Mouse (Mus musculus): ENCODE results near the gene Zcchc24. TPM values are rescaled to one million over a fixed set of nuclear protein-coding genes. Genes with fewer than 3 reads are reported as not detected.

Zcchc24 gene
- polyA plus RNA-seq (2014; fragmentation: Illumina TruSeq; extraction: RNeasy Lipid Tissue Mini Kit (QIAGEN cat#74804); ENCODE audit: low replicate concordance): 10.7 TPM

DNA sequence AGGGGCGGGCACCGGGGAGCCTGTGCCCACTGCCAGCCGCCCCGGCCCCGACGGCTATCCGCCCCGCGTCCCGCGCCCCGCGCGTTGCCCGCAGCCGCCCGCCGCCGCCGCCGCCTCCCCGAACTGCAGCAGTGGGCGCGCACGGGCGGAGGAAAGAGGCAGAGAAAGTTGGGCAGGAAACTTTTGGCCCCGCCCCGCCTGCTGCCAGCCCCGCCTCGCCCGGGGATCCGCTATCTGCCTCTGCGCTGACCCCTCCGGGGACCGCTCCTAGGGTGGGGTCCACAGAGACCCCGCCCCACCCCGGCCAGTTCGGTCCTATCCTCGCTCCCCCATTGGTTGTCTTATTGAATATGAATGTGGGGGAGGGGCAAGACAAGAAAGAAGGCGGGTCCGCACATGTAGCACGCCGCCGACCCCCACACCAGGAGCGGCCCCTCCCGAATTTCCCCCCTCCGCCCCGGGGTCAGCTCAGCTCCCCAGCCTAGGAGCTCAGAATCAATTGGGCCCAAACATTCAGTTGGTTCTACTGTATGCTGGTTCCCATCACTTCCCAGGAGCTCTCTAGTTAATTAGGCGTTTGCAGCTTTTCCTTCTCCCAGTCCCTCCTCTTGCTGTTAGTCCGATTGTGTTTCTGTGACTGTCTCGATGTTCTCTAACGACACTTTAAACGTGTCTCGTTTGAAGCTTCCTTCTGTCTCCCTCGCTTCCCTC is at the start of gene Zcchc24:
Gene Zcchc24 (minus strand): TSS at position 125 of the 711 bp plus-strand sequence.

DNA sequence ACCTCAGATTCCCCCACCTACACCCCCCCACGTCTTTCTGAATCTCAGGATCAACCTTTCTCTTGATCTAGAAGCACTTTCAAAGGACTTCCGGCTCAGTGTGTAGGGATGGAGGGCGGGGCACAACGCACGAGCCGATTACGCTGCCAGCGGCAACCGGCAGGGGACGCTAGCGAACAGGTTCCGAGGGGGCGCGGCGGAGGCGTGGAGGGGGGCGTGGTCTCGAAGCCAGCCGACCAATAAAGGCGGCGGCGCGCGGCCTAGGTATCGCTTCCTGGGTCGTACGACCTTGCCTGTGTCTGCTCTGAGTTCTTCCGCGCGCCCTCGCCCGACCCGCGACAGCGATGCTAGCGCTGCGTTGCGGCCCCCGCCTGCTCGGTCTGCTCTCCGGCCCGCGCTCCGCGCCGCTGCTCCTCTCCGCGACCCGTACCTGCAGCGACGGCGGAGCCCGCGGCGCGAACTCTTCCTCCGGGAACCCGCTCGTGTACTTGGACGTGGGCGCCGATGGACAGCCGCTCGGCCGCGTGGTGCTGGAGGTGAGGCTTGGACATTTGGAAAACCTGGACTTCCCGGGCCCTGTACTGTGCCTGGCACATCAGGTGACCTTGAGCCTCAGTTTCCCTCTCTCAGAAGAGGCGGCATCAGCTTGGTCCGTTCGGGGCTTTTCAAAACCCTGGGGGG is 74.8 kb downstream of the Zcchc24 start, which contains the start of gene Ppif:
Gene Ppif (plus strand): TSS at position 267 of the 681 bp plus-strand sequence.

Other genes with a start within 250 kb of the Zcchc24 start
- gene Ppif, start 74.9 kb downstream of the Zcchc24 start, polyA plus RNA-seq (2014; fragmentation: Illumina TruSeq; extraction: RNeasy Lipid Tissue Mini Kit (QIAGEN cat#74804); ENCODE audit: low replicate concordance): 11.3 TPM
- 31.5 TPM for gene Anxa11, start 73.1 kb upstream of the Zcchc24 start, polyA plus RNA-seq (2014; fragmentation: Illumina TruSeq; extraction: RNeasy Lipid Tissue Mini Kit (QIAGEN cat#74804); ENCODE audit: low replicate concordance)
- not detected for gene Plac9a, start 134.1 kb upstream of the Zcchc24 start, polyA plus RNA-seq (2014; fragmentation: Illumina TruSeq; extraction: RNeasy Lipid Tissue Mini Kit (QIAGEN cat#74804); ENCODE audit: low replicate concordance)
- gene Tmem254a, start 158.6 kb upstream of the Zcchc24 start, polyA plus RNA-seq (2014; fragmentation: Illumina TruSeq; extraction: RNeasy Lipid Tissue Mini Kit (QIAGEN cat#74804); ENCODE audit: low replicate concordance): 15.9 TPM
- not detected for gene Cphx1, start 169.3 kb upstream of the Zcchc24 start, polyA plus RNA-seq (2014; fragmentation: Illumina TruSeq; extraction: RNeasy Lipid Tissue Mini Kit (QIAGEN cat#74804); ENCODE audit: low replicate concordance)
- gene Duxbl1, start 209.5 kb upstream of the Zcchc24 start, polyA plus RNA-seq (2014; fragmentation: Illumina TruSeq; extraction: RNeasy Lipid Tissue Mini Kit (QIAGEN cat#74804); ENCODE audit: low replicate concordance): not detected

Data from small intestine, adult 10 weeks (tissue).